Mouse (Mus musculus) subcutaneous adipose tissue, adult 2 months (tissue): ENCODE measurements around the gene Ppdpf. TPM values are rescaled to one million over a fixed set of nuclear protein-coding genes. Genes with fewer than 3 reads are reported as not detected.

Experiments
- polyA plus RNA-seq: library from polyadenylated mRNA; depleted of rRNA; stranded (reverse); fragments of >200 nt; gene quantifications from 2 replicates; pipeline ENCODE4 v1.2.3, GENCODE M21; 2012; ENCODE audit warnings: low replicate concordance; rRNA removed

The Ppdpf gene
- 136 and 163 TPM in 2 replicates for polyA plus RNA-seq

DNA sequence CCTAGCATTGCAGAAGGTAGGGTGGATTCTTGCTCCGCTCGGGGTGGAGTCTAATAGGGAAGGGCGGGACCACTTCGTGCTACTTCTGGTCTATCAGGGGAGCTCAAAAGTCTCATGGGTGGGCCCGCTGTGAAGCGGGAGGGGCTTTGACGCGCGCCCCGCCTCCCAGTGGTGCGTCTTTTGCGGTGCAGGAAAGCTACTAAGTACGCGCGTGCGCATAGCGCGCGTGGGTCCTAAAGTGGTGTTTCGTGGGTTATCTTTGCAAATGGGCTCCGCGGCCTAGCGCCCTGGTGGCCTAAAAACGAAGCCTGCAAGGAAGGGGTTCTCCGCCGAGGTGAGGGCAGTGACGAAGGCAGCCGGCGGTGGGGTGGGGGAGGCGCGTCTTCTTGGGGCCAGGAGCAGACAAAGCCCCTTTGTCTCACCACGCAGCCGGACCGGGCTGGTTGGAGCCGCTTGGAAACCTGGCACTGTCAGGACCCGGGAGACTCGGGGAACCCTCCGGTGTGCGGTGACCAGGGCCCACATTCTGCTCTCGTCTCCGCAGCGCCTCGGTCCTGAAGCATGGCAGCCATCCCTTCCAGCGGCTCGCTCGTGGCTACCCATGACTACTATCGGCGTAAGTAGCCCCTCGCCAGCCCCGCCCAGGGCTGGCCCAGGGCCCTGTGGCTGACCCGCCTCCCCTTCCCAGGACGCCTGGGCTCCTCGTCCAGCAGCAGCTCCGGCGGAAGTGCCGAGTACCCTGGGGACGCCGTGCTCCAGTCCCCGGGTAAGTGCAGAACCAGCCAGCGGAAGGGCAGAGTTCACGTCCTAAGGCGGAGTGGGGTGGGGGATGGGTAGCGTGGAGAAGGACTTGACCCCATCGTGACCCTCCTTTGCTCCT is at the start of gene Ppdpf:
Ppdpf (plus strand) TSS at position 127 of the 880 bp plus-strand sequence.

DNA sequence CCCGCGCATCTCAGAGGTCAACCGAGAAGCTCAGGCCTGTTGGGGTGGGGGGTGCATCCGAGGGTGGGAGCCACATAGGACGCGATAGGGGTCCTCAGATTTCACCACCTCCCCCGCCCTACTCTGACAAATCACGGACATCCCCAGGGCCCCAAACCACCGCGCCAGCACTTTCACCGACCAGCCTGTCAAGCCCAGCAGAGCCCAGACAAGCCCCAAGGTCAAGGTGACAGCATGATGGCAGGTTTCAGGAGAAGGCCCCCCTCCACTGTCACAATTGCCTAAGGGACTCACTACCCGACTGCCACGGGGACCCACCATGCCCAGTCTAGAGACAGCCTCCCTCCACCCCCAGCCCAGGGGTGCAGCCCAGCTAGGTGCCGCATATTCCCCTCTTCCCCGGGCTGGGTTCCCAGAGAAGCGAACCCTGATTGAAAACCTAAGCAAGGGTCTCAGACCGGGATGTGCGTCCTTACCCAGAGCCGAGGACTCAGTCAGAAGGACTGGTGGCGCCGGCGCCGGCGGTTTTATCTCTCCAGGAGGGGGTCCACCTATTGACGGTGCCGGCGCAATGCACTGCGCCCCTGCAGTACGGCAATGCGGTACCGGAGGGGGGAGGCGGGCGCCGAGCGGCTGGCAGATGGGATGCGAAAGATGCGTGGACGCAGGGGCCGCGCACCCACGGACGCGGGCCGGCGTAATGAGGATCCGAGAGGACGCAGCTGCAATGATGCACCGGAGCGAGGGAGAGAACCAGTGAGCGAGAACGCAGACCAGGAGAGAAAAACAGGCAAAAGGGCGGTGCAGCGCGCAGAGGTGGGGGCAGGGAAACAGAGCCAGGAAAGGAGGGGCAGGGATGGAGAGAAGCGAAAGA is 30.6 kb upstream of the Ppdpf start, which contains the start of gene Eef1a2:
Eef1a2 (minus strand) TSS at position 767 of the 874 bp plus-strand sequence.

GRCm38 (mm10) chr2:181202422-181202821 is 15.4 kb downstream of the Ppdpf start, which contains the start of gene Ptk6:
Ptk6 (minus strand) TSS chr2:181202789.

GRCm38 (mm10) chr2:181213021-181213445 is 26.0 kb downstream of the Ppdpf start, which contains the start of gene Srms:
Srms (minus strand) TSS chr2:181213185.

DNA sequence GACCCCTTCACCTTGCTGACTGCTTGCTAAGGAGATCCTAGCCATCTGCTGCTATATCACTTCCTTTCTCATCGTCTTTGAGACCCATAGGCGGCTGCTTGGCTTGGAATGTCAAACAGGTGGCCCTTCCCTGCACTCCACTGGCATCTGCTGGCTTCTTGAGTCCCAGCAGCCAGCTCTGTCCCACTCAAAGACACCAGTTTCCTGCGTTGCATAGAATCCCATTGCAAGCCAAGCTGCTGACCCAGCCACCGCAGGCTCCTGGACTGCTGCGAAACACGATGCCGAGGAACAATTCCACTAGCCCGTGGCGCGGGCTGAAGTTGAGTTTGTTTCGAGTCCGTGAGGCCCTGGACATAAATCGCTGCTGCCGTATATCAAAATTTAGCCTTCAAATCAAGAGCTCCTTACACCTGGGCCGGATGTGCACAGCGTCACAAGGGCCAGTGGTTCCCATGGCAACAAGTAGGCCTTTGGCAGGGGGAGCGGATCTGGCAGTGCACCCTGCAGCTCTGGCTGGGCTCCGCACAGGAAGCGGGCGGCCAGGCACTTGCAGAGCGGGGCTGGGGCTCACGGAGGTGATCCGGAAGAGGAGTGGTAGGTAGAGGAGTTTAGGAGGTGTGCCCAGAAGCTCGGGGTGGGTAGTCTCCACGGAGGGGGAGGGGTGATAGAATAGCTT is 32.6 kb downstream of the Ppdpf start, which contains the start of gene Fndc11:
Fndc11 (plus strand) TSS at position 476 of the 679 bp plus-strand sequence.

Other genes starting within 250 kb of the Ppdpf start
- 10.5 and 26.1 TPM in 2 replicates for gene Nkain4, start 232.5 kb upstream of the Ppdpf start, polyA plus RNA-seq
- 49.6 and 91.2 TPM in 2 replicates for gene Arfgap1, start 220.0 kb upstream of the Ppdpf start, polyA plus RNA-seq
- gene Col20a1, start 200.7 kb upstream of the Ppdpf start, polyA plus RNA-seq: 1.7 and 3.8 TPM in 2 replicates
- gene Chrna4, start 143.7 kb upstream of the Ppdpf start, polyA plus RNA-seq: 0.20 and 0.33 TPM in 2 replicates
- 0.06 and 0.20 TPM in 2 replicates for gene Kcnq2, start 51.9 kb upstream of the Ppdpf start, polyA plus RNA-seq
- gene Eef1a2, start 30.2 kb upstream of the Ppdpf start, polyA plus RNA-seq: 0.54 and 1.9 TPM in 2 replicates
- 0.03 and 0.19 TPM in 2 replicates for gene Ptk6, start 15.5 kb downstream of the Ppdpf start, polyA plus RNA-seq
- gene Srms, start 25.9 kb downstream of the Ppdpf start, polyA plus RNA-seq: 0.71 and 2.8 TPM in 2 replicates
- gene Fndc11, start 32.8 kb downstream of the Ppdpf start, polyA plus RNA-seq: 0.27 and 0.50 TPM in 2 replicates
- gene Helz2, start 54.8 kb downstream of the Ppdpf start, polyA plus RNA-seq: 34.6 and 36.2 TPM in 2 replicates
- gene Gmeb2, start 100.8 kb downstream of the Ppdpf start, polyA plus RNA-seq: 15.7 and 22.0 TPM in 2 replicates
- gene Stmn3, start 127.3 kb downstream of the Ppdpf start, polyA plus RNA-seq: 0.21 and 0.95 TPM in 2 replicates
- 48.1 and 81.8 TPM in 2 replicates for gene Rtel1, start 132.5 kb downstream of the Ppdpf start, polyA plus RNA-seq
- gene Zgpat, start 177.7 kb downstream of the Ppdpf start, polyA plus RNA-seq: 34.1 and 66.0 TPM in 2 replicates
- 40.8 and 63.9 TPM in 2 replicates for gene Arfrp1, start 178.2 kb downstream of the Ppdpf start, polyA plus RNA-seq
- 42.7 and 88.5 TPM in 2 replicates for gene Lime1, start 192.8 kb downstream of the Ppdpf start, polyA plus RNA-seq